Mouse (Mus musculus) ES-Bruce4 (cell line): ENCODE data around the gene Tekt3. TPM values are rescaled to one million over a fixed set of nuclear protein-coding genes. Genes with fewer than 3 reads are reported as not detected.
A peak's percentile ranks its signal among the peaks of the same experiment; 100 is the strongest.

Experiments used
- H3K27ac ChIP-seq: 2 replicates; pipeline ENCODE4 v1.5.1; 2012; ENCODE audit warnings: low read length, inconsistent platforms; ENCODE audit not compliant: insufficient read depth
- H3K27me3 ChIP-seq: 2 replicates; pipeline ENCODE4 v1.6.1; 2012; ENCODE audit warnings: mild to moderate bottlenecking, low read length, inconsistent platforms; ENCODE audit not compliant: control insufficient read depth, poor library complexity, insufficient read depth, severe bottlenecking
- H3K36me3 ChIP-seq: 2 replicates; pipeline ENCODE4 v1.6.1; 2012; ENCODE audit warnings: inconsistent platforms, mild to moderate bottlenecking, low read length, moderate library complexity; ENCODE audit not compliant: control insufficient read depth, poor library complexity, insufficient read depth, severe bottlenecking
- H3K4me1 ChIP-seq: one replicate; pipeline ENCODE4 v1.8.1; 2011; ENCODE audit warnings: low read length; ENCODE audit not compliant: control insufficient read depth, insufficient read depth
- H3K4me3 ChIP-seq: 2 replicates; pipeline ENCODE4 v1.5.1; 2011; ENCODE audit warnings: low read depth, mild to moderate bottlenecking, low read length
- H3K9ac ChIP-seq: 2 replicates; pipeline ENCODE4 v1.6.1; 2012; ENCODE audit warnings: low read depth, mild to moderate bottlenecking, inconsistent platforms; ENCODE audit not compliant: poor library complexity, severe bottlenecking
- H3K9me3 ChIP-seq: replicated peaks from 2 replicates; pipeline ENCODE4 v1.6.1; 2012; ENCODE audit warnings: mild to moderate bottlenecking, low read length, inconsistent platforms; ENCODE audit not compliant: control insufficient read depth, poor library complexity, insufficient read depth, severe bottlenecking
- CTCF ChIP-seq: IDR thresholded peaks from one replicate; pipeline ENCODE4 v1.8.1; 2011; ENCODE audit warnings: low read depth, low read length
- EP300 ChIP-seq: IDR thresholded peaks from 2 replicates; pipeline ENCODE4 v1.6.1; 2011; ENCODE audit warnings: low read depth, low read length; ENCODE audit not compliant: insufficient read depth
- POLR2A ChIP-seq: IDR thresholded peaks from one replicate; pipeline ENCODE4 v1.8.1; 2011; ENCODE audit warnings: low read length; ENCODE audit not compliant: insufficient read depth
- polyA plus RNA-seq: library from polyadenylated mRNA; stranded (reverse); fragments of >200 nt; gene quantifications from 2 replicates; pipeline ENCODE4 v1.2.4, GENCODE M21; 2011; ENCODE audit warnings: low read depth; ENCODE audit not compliant: missing spikeins, insufficient read depth, insufficient read length

The Tekt3 gene
- polyA plus RNA-seq, 1 experiment: not detected

GRCm38 (mm10) chr11:63129375-63129774 lies 67.9 kb downstream of the Tekt3 start:
- H3K27me3 ChIP-seq: 0 out of 2 replicates have a peak, but pooled peaks cover 8% of the 10 kb centered on the region
- no peaks in the 10 kb centered on the region for H3K9me3 ChIP-seq
- H3K36me3 ChIP-seq: no peaks in the 10 kb centered on the region
- H3K27ac ChIP-seq: no peak overlapping the region
- H3K4me3 ChIP-seq: no peak overlapping the region
- TF ChIP-seq CTCF (no peak), POLR2A (no peak), EP300 (no peak)
- no peak overlapping the region for H3K9ac ChIP-seq
- H3K4me1 ChIP-seq: peaks cover 2% of the 10 kb centered on the region

- H3K27me3 ChIP-seq: 0 out of 2 replicates have a peak, but pooled peaks cover 8% of the 10 kb centered on the region
- no peak overlapping the region for H3K27ac ChIP-seq
- H3K4me1 ChIP-seq: peaks cover 2% of the 10 kb centered on the region
- no peak for TF ChIP-seq CTCF
- no peak for TF ChIP-seq EP300
- H3K9me3 ChIP-seq: no peaks in the 10 kb centered on the region
- no peak overlapping the region for H3K9ac ChIP-seq
- H3K4me3 ChIP-seq: no peak overlapping the region
- no peaks in the 10 kb centered on the region for H3K36me3 ChIP-seq
These were observed 68.4 kb downstream of the Tekt3 start for GRCm38 (mm10) chr11:63129840-63130239.

GRCm38 (mm10) chr11:63130497-63130896 lies 69.0 kb downstream of the Tekt3 start:
- H3K36me3 ChIP-seq: no peaks in the 10 kb centered on the region
- no peak overlapping the region for H3K4me3 ChIP-seq
- H3K27me3 ChIP-seq: 0 out of 2 replicates have a peak, but pooled peaks cover 8% of the 10 kb centered on the region
- H3K27ac ChIP-seq: no peak overlapping the region
- TF ChIP-seq POLR2A: no peak
- TF ChIP-seq CTCF: no peak
- no peak for TF ChIP-seq EP300
- peaks cover 2% of the 10 kb centered on the region for H3K4me1 ChIP-seq
- no peak overlapping the region for H3K9ac ChIP-seq
- no peaks in the 10 kb centered on the region for H3K9me3 ChIP-seq

GRCm38 (mm10) chr11:63131001-63131692 lies 69.7 kb downstream of the Tekt3 start:
- no peak for TF ChIP-seq POLR2A
- no peak for TF ChIP-seq EP300
- TF ChIP-seq CTCF: no peak
- Histone ChIP-seq H3K9ac (no peak overlapping the region), H3K4me3 (0 out of 2 replicates have a peak overlapping the region, but pooled peaks have one; percentile 5), H3K4me1 (peaks cover 2% of the 10 kb centered on the region), H3K9me3 (no peaks in the 10 kb centered on the region), H3K27ac (no peak overlapping the region), H3K27me3 (0 out of 2 replicates have a peak, but pooled peaks cover 8% of the 10 kb centered on the region), H3K36me3 (no peaks in the 10 kb centered on the region)

GRCm38 (mm10) chr11:63131693-63132040 lies 70.2 kb downstream of the Tekt3 start:
- 0 out of 2 replicates have a peak overlapping the region, but pooled peaks have one; percentile 5 for H3K4me3 ChIP-seq
- no peak overlapping the region for H3K9ac ChIP-seq
- no peak for TF ChIP-seq CTCF
- no peak for TF ChIP-seq POLR2A
- TF ChIP-seq EP300: no peak
- H3K9me3 ChIP-seq: no peaks in the 10 kb centered on the region
- H3K36me3 ChIP-seq: no peaks in the 10 kb centered on the region
- H3K27ac ChIP-seq: no peak overlapping the region
- H3K4me1 ChIP-seq: peaks cover 2% of the 10 kb centered on the region
- H3K27me3 ChIP-seq: 0 out of 2 replicates have a peak, but pooled peaks cover 8% of the 10 kb centered on the region

GRCm38 (mm10) chr11:63132151-63132500 lies 70.7 kb downstream of the Tekt3 start:
- peak overlapping the region; percentile 47 for H3K9ac ChIP-seq
- H3K4me1 ChIP-seq: peaks cover 2% of the 10 kb centered on the region
- H3K27ac ChIP-seq: no peak overlapping the region
- H3K4me3 ChIP-seq: peak overlapping the region; percentile 68
- H3K9me3 ChIP-seq: no peaks in the 10 kb centered on the region
- H3K27me3 ChIP-seq: 0 out of 2 replicates have a peak, but pooled peaks cover 8% of the 10 kb centered on the region
- no peak for TF ChIP-seq POLR2A
- no peak for TF ChIP-seq CTCF
- TF ChIP-seq EP300: no peak
- no peaks in the 10 kb centered on the region for H3K36me3 ChIP-seq
